Mouse (Mus musculus) cerebellum, adult 9-11 months (tissue): ENCODE results near the gene Eif6.

Experiments used
- DNase-seq: peaks from one replicate; pipeline ENCODE4 v3.0.0; 2022

Gene Eif6

GRCm38 (mm10) chr2:155820779-155821178, 5.9 kb downstream of the Eif6 start:
- DNase-seq, result peak; percentile 23

- DNase-seq, result no peak
These were observed 7.1 kb downstream of the Eif6 start for GRCm38 (mm10) chr2:155819449-155820251.

GRCm38 (mm10) chr2:155819392-155819448, 7.5 kb downstream of the Eif6 start, which contains the start of gene BC029722:
Gene BC029722, minus strand, starts transcription at chr2:155819426.
- no peak for DNase-seq

GRCm38 (mm10) chr2:155818596-155819391, 7.9 kb downstream of the Eif6 start:
- DNase-seq, result peak; percentile 96

- DNase-seq, result peak; percentile 73
These were observed 9.2 kb downstream of the Eif6 start for GRCm38 (mm10) chr2:155817301-155818245.

- DNase-seq, result peak; percentile 85
These were observed 10.5 kb downstream of the Eif6 start for GRCm38 (mm10) chr2:155816179-155816578.

GRCm38 (mm10) chr2:155814829-155815228, 11.9 kb downstream of the Eif6 start:
- DNase-seq, result peak; percentile 48

- DNase-seq, result peak; percentile 55
These were observed 14.1 kb downstream of the Eif6 start for GRCm38 (mm10) chr2:155812637-155813036.

GRCm38 (mm10) chr2:155811821-155812396, 14.8 kb downstream of the Eif6 start:
- peak; percentile 96 for DNase-seq

GRCm38 (mm10) chr2:155809620-155810019, 17.1 kb downstream of the Eif6 start:
- peak; percentile 51 for DNase-seq

GRCm38 (mm10) chr2:155807408-155807807, 19.3 kb downstream of the Eif6 start:
- DNase-seq, result peak; percentile 64

GRCm38 (mm10) chr2:155806548-155806947, 20.2 kb downstream of the Eif6 start:
- DNase-seq, result peak; percentile 97

GRCm38 (mm10) chr2:155805925-155806255, 20.8 kb downstream of the Eif6 start:
- peak; percentile 71 for DNase-seq

GRCm38 (mm10) chr2:155805231-155805924, 21.3 kb downstream of the Eif6 start:
- peak; percentile 100 for DNase-seq

GRCm38 (mm10) chr2:155804053-155804452, 22.7 kb downstream of the Eif6 start:
- peak; percentile 60 for DNase-seq

GRCm38 (mm10) chr2:155802761-155803160, 24.0 kb downstream of the Eif6 start:
- DNase-seq, result peak; percentile 62

GRCm38 (mm10) chr2:155798613-155799012, 28.1 kb downstream of the Eif6 start:
- peak; percentile 50 for DNase-seq

GRCm38 (mm10) chr2:155794674-155795445, 31.9 kb downstream of the Eif6 start:
- peak; percentile 99 for DNase-seq

GRCm38 (mm10) chr2:155792899-155793298, 33.8 kb downstream of the Eif6 start:
- peak; percentile 65 for DNase-seq

- DNase-seq, result peak; percentile 72
These were observed 38.5 kb downstream of the Eif6 start for GRCm38 (mm10) chr2:155787949-155788931.
